Mouse (Mus musculus) olfactory bulb, adult 2 months (tissue): ENCODE measurements at regions not wholly inside any gene's neighbourhood (a gene's known extent, or its start where the extent isn't known, plus 50 kb on each side); places are given as distances from the start of the nearest gene placed in this dataset.

Experiments
- H3K27ac ChIP-seq: fragments of 200-500 bp; 2 replicates; pipeline ENCODE4 v1.5.1; 2012; ENCODE audit warnings: low read depth, low read length; ENCODE audit not compliant: insufficient read depth
- H3K4me1 ChIP-seq: fragments of 200-500 bp; 2 replicates; pipeline ENCODE4 v1.6.1; 2012; ENCODE audit warnings: low read length; ENCODE audit not compliant: control insufficient read depth, insufficient read depth
- H3K4me3 ChIP-seq: fragments of 200-500 bp; 2 replicates; pipeline ENCODE4 v1.5.1; 2012; ENCODE audit warnings: mild to moderate bottlenecking, low read depth, low read length, moderate library complexity; ENCODE audit not compliant: insufficient read depth
- CTCF ChIP-seq: fragments of 200-500 bp; IDR thresholded peaks from 2 replicates; pipeline ENCODE4 v1.5.1; 2012; ENCODE audit warnings: low read depth, mild to moderate bottlenecking, low read length, moderate library complexity; ENCODE audit not compliant: insufficient read depth
- POLR2A ChIP-seq: fragments of 200-500 bp; IDR thresholded peaks from 2 replicates; pipeline ENCODE4 v1.6.1; 2012; ENCODE audit warnings: mild to moderate bottlenecking, low read depth, low read length, moderate library complexity; ENCODE audit not compliant: insufficient read depth
- WGBS: fragments of 180-500 bp; shearing (Covaris S2); methylation state at CpG from one replicate; pipeline ENCODE4 v1.1.7; 2018; 5-methylcytosine and 5-hydroxymethylcytosine counted together

GRCm38 (mm10) chr16:87840949-87841546 lies 142.3 kb downstream of the Bach1 start:
- 10% methylated on average over 16 of the region's 16 CpGs for WGBS
- H3K4me1 ChIP-seq, result no peaks in the 10 kb centered on the region
- H3K4me3 ChIP-seq, result no peak overlapping the region
- no peak overlapping the region for H3K27ac ChIP-seq
- TF ChIP-seq POLR2A (no peak), CTCF (peak; percentile 80; the same call in 1 of the 2 replicates)
